Mouse (Mus musculus) thymus, adult 2 months (tissue): ENCODE measurements around the gene Mfsd4b1.

Experiments
- CTCF ChIP-seq: fragments of 200-500 bp; IDR thresholded peaks from 2 replicates; pipeline ENCODE4 v1.5.1; 2012; ENCODE audit warnings: mild to moderate bottlenecking, control low read depth, low read length, moderate library complexity, borderline replicate concordance; ENCODE audit not compliant: control insufficient read depth, poor library complexity, insufficient read depth; ENCODE audit errors: extremely low read depth
- POLR2A ChIP-seq: fragments of 200-500 bp; IDR thresholded peaks from 2 replicates; pipeline ENCODE4 v1.6.1; 2012; ENCODE audit warnings: mild to moderate bottlenecking, low read length, control low read depth, moderate library complexity; ENCODE audit not compliant: control insufficient read depth, poor library complexity, insufficient read depth; ENCODE audit errors: extremely low read depth

- no peak for TF ChIP-seq POLR2A
- no peak for TF ChIP-seq CTCF
Observed at GRCm38 (mm10) chr10:39958266-39958665, 66.8 kb downstream of the Mfsd4b1 start.
